Mouse (Mus musculus) liver, embryonic 15.5 days (tissue): ENCODE data around the gene Cypt4. TPM values are rescaled to one million over a fixed set of nuclear protein-coding genes. Genes with fewer than 3 reads are reported as not detected.
"Not testable (repeated sequence)": the region's sequence is repeated elsewhere in the genome, so short reads cannot be mapped to it uniquely, and the experiment has no call there.

ENCODE experiments used
- ATAC-seq: fragments of 200-750 bp; cut with Nextera tagmentation; 2 replicates; pipeline ENCODE4 v1.8.0; 2017; ENCODE audit warnings: moderate number of reproducible peaks, mild to moderate bottlenecking, moderate library complexity; ENCODE audit not compliant: insufficient read depth
- H3K27ac ChIP-seq: fragments of 300-500 bp; sonication (generic); replicated peaks from 2 replicates; pipeline ENCODE4 v1.5.1; 2015; ENCODE audit warnings: mild to moderate bottlenecking, inconsistent platforms
- H3K27me3 ChIP-seq: fragments of 300-500 bp; sonication (generic); 2 replicates; pipeline ENCODE4 v1.6.1; 2015; ENCODE audit warnings: mild to moderate bottlenecking, inconsistent platforms
- H3K36me3 ChIP-seq: fragments of 300-500 bp; sonication (generic); replicated peaks from 2 replicates; pipeline ENCODE4 v1.6.1; 2015; ENCODE audit warnings: moderate library complexity, mild to moderate bottlenecking, inconsistent platforms
- H3K4me1 ChIP-seq: fragments of 300-500 bp; sonication (generic); replicated peaks from 2 replicates; pipeline ENCODE4 v1.6.1; 2015; ENCODE audit warnings: inconsistent platforms
- H3K4me2 ChIP-seq: fragments of 300-500 bp; sonication (generic); 2 replicates; pipeline ENCODE4 v1.6.1; 2015; ENCODE audit warnings: moderate library complexity, mild to moderate bottlenecking, inconsistent platforms
- H3K4me3 ChIP-seq: fragments of 300-500 bp; sonication (generic); replicated peaks from 2 replicates; pipeline ENCODE4 v1.5.1; 2015; ENCODE audit warnings: mild to moderate bottlenecking, inconsistent platforms
- H3K9ac ChIP-seq: fragments of 300-500 bp; sonication (generic); 2 replicates; pipeline ENCODE4 v1.6.1; 2015; ENCODE audit warnings: moderate library complexity, mild to moderate bottlenecking, inconsistent platforms
- H3K9me3 ChIP-seq: fragments of 300-500 bp; sonication (generic); replicated peaks from 2 replicates; pipeline ENCODE4 v1.6.1; 2016; ENCODE audit warnings: inconsistent platforms
- WGBS: fragments of 180-500 bp; shearing (Covaris S2); methylation state at CpG from one replicate; pipeline ENCODE4 v1.1.7; 2015; ENCODE audit warnings: mixed read lengths; ENCODE audit not compliant: insufficient replicate concordance; 5-methylcytosine and 5-hydroxymethylcytosine counted together
- polyA plus RNA-seq: library from polyadenylated mRNA; unstranded; fragments of >200 nt; fragmentation: Nextera tagmentation; extraction: Ambion mirVana; gene quantifications from 2 replicates; pipeline ENCODE4 v1.2.1, GENCODE M21; 2015

Cypt4 gene
- not detected in 2 replicates for polyA plus RNA-seq

DNA sequence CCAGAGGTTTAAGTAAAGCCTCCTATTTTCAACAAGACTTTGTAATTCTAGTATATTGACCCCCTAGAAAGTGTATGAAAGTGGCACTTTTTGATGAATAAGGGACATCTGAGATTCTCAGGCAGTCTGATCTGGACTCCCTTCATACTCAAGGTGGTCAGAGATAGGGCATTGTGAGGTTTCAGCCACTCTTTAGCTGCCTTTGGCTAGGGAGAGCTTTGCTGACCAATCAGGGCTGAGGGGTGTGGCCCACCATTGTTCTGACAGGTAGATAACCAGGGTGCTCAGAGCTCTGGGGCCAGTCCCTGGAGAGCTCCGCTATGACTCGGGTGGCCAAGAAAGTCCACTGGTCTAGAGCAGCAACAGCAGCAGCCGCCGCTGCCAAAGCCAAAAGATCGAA, at the start of gene Cypt4:
TSS of gene Cypt4 (plus strand) at position 301 of the 400 bp plus-strand sequence.
- no peaks in the 10 kb centered on the region for H3K4me1 ChIP-seq
- no peaks in the 10 kb centered on the region for H3K9me3 ChIP-seq
- H3K9ac ChIP-seq = no peak within 1 kb of the TSS
- H3K4me3 ChIP-seq = no peak within 1 kb of the TSS
- WGBS = 81% methylated on average over 5 of the region's 5 CpGs
- H3K27ac ChIP-seq = no peak within 1 kb of the TSS
- no peak for ATAC-seq
- no peak within 1 kb of the TSS for H3K4me2 ChIP-seq
- no peaks in the 10 kb centered on the region for H3K27me3 ChIP-seq
- H3K36me3 ChIP-seq = no peaks in the 10 kb centered on the region

GRCm38 (mm10) chr9:24637341-24637740, 12.3 kb downstream of the Cypt4 start:
- H3K4me3 ChIP-seq, H3K36me3 ChIP-seq, H3K9ac ChIP-seq, ATAC-seq, H3K4me2 ChIP-seq, H3K27me3 ChIP-seq, H3K9me3 ChIP-seq, H3K4me1 ChIP-seq, H3K27ac ChIP-seq: not testable (repeated sequence)
- WGBS = 71% methylated on average over 2 of the region's 2 CpGs

Other genes starting within 250 kb of the Cypt4 start
- 12.3 and 13.4 TPM in 2 replicates for gene Dpy19l1, start 122.1 kb upstream of the Cypt4 start, polyA plus RNA-seq
- gene Dpy19l2, start 71.1 kb downstream of the Cypt4 start, polyA plus RNA-seq = 0.03 and 0.09 TPM in 2 replicates
- gene Tbx20, start 149.1 kb downstream of the Cypt4 start, polyA plus RNA-seq = 0.38 and 0.61 TPM in 2 replicates